Mouse (Mus musculus) CH12.LX (cell line): Measurements from ENCODE around the gene Msh5. TPM values are rescaled to one million over a fixed set of nuclear protein-coding genes. Genes with fewer than 3 reads are reported as not detected.
"Not testable (repeated sequence)": the region's sequence is repeated elsewhere in the genome, so short reads cannot be mapped to it uniquely, and the experiment has no call there.

ENCODE experiments used
- DNase-seq: peaks from one replicate; pipeline ENCODE4 v3.0.0-alpha.2; 2013; ENCODE audit errors: extremely low read depth
- H3K27ac ChIP-seq: 2 replicates; pipeline ENCODE4 v1.5.1; 2012; ENCODE audit warnings: low read depth, mild to moderate bottlenecking, control low read depth, moderate library complexity; ENCODE audit not compliant: insufficient read depth
- H3K27me3 ChIP-seq: replicated peaks from 2 replicates; pipeline ENCODE3; 2012; ENCODE audit warnings: inconsistent platforms
- H3K36me3 ChIP-seq, 2 experiments: replicated peaks in 1 of 2; 2 replicates each; pipeline versions ENCODE3 to v1.6.1; 2012; ENCODE audit warnings: inconsistent platforms in 1 of 2, low read length in 1 of 2, mild to moderate bottlenecking in 1 of 2, mixed read lengths in 1 of 2, moderate library complexity in 1 of 2; ENCODE audit not compliant: control insufficient read depth in 1 of 2, insufficient read depth in 1 of 2
- H3K4me1 ChIP-seq, 2 experiments: 2 replicates each; pipeline ENCODE4 v1.6.1; 2012; ENCODE audit warnings: inconsistent platforms in 1 of 2, moderate library complexity in 1 of 2; ENCODE audit not compliant: insufficient read depth in 2 of 2, control insufficient read depth in 1 of 2
- H3K4me2 ChIP-seq: 2 replicates; pipeline ENCODE4 v1.6.1; 2012; ENCODE audit warnings: low read depth, mild to moderate bottlenecking, control low read depth; ENCODE audit not compliant: poor library complexity, insufficient read depth, severe bottlenecking
- H3K4me3 ChIP-seq, 3 experiments: fragments of 150-350 bp in 1 of 3; sonication (generic) in 1 of 3; replicated peaks in 1 of 3; 2 replicates each; pipeline versions ENCODE3 to v1.5.1; 2011 to 2012; ENCODE audit warnings: low read depth in 2 of 3, low read length in 2 of 3, mild to moderate bottlenecking in 2 of 3, moderate library complexity in 2 of 3, control low read depth in 1 of 3, improper control_type of control experiment in 1 of 3, inconsistent platforms in 1 of 3, mixed read lengths in 1 of 3; ENCODE audit not compliant: poor library complexity in 1 of 3
- H3K79me2 ChIP-seq: replicated peaks from 2 replicates; pipeline ENCODE4 v1.6.1; 2012; ENCODE audit warnings: mild to moderate bottlenecking, moderate library complexity; ENCODE audit not compliant: control insufficient read depth, poor library complexity, insufficient read depth, severe bottlenecking; ENCODE audit errors: extremely low read depth
- H3K9ac ChIP-seq: 2 replicates; pipeline ENCODE4 v1.6.1; 2012; ENCODE audit warnings: low read depth, mild to moderate bottlenecking, control low read depth, moderate library complexity; ENCODE audit not compliant: insufficient read depth
- H3K9me3 ChIP-seq: replicated peaks from 2 replicates; pipeline ENCODE3; 2012; ENCODE audit warnings: low read length, inconsistent platforms, mixed read lengths
- BHLHE40 ChIP-seq: IDR thresholded peaks from 2 replicates; pipeline ENCODE4 v1.6.1; 2011; ENCODE audit warnings: mild to moderate bottlenecking, low read depth, low read length, improper control_type of control experiment
- CHD2 ChIP-seq: IDR thresholded peaks from 2 replicates; pipeline ENCODE4 v1.6.1; 2011; ENCODE audit warnings: low read length, improper control_type of control experiment
- E2F4 ChIP-seq: IDR thresholded peaks from 2 replicates; pipeline ENCODE4 v1.6.1; 2011; ENCODE audit warnings: low read depth, low read length, improper control_type of control experiment; ENCODE audit not compliant: insufficient replicate concordance
- ELF1 ChIP-seq: IDR thresholded peaks from 2 replicates; pipeline ENCODE4 v1.6.1; 2014; ENCODE audit warnings: low read depth, mild to moderate bottlenecking, inconsistent platforms, low read length, improper control_type of control experiment
- GABPA ChIP-seq: IDR thresholded peaks from 2 replicates; pipeline ENCODE4 v1.6.1; 2012; ENCODE audit warnings: low read depth, low read length, improper control_type of control experiment, inconsistent platforms; ENCODE audit not compliant: insufficient replicate concordance
- HCFC1 ChIP-seq: IDR thresholded peaks from 2 replicates; pipeline ENCODE4 v1.6.1; 2012; ENCODE audit warnings: low read depth, mild to moderate bottlenecking, inconsistent platforms, low read length, improper control_type of control experiment
- JUN ChIP-seq: IDR thresholded peaks from 2 replicates; pipeline ENCODE4 v1.6.1; 2011; ENCODE audit warnings: low read depth, mild to moderate bottlenecking, low read length, improper control_type of control experiment, moderate library complexity; ENCODE audit not compliant: insufficient read depth
- MXI1 ChIP-seq: IDR thresholded peaks from 2 replicates; pipeline ENCODE4 v1.6.1; 2011; ENCODE audit warnings: mild to moderate bottlenecking, low read depth, low read length, improper control_type of control experiment
- NRF1 ChIP-seq: IDR thresholded peaks from 2 replicates; pipeline ENCODE4 v1.6.1; 2014; ENCODE audit warnings: low read depth, mild to moderate bottlenecking, inconsistent platforms, low read length, improper control_type of control experiment, moderate library complexity
- PAX5 ChIP-seq: IDR thresholded peaks from 2 replicates; pipeline ENCODE4 v1.6.1; 2012; ENCODE audit warnings: low read length, inconsistent platforms, mixed read lengths
- RAD21 ChIP-seq: IDR thresholded peaks from 2 replicates; pipeline ENCODE4 v1.6.1; 2011; ENCODE audit warnings: low read depth, mild to moderate bottlenecking, low read length, improper control_type of control experiment, moderate library complexity
- RCOR1 ChIP-seq: conservative IDR thresholded peaks from 2 replicates; pipeline ENCODE4 v1.6.1; 2012; ENCODE audit warnings: low read depth, mild to moderate bottlenecking, inconsistent platforms, low read length, improper control_type of control experiment
- SMC3 ChIP-seq: IDR thresholded peaks from 2 replicates; pipeline ENCODE4 v1.6.1; 2011; ENCODE audit warnings: low read depth, low read length, improper control_type of control experiment
- TBP ChIP-seq: conservative IDR thresholded peaks from 2 replicates; pipeline ENCODE4 v1.6.1; 2011; ENCODE audit warnings: low read depth, low read length, improper control_type of control experiment
- TCF12 ChIP-seq: IDR thresholded peaks from 2 replicates; pipeline ENCODE4 v1.6.1; 2014; ENCODE audit warnings: low read depth, mild to moderate bottlenecking, inconsistent platforms, low read length, improper control_type of control experiment
- USF1 ChIP-seq: IDR thresholded peaks from 2 replicates; pipeline ENCODE4 v1.6.1; 2014; ENCODE audit warnings: low read depth, mild to moderate bottlenecking, inconsistent platforms, low read length, improper control_type of control experiment
- USF2 ChIP-seq: conservative IDR thresholded peaks from 2 replicates; pipeline ENCODE4 v1.6.1; 2011; ENCODE audit warnings: low read depth, low read length, improper control_type of control experiment
- dilution Hi-C: fragments of 300-500 bp; cut with MboI; formaldehyde crosslinking; loops from 2 replicates; pipeline ENCODE4 v1.14.3; 2020; ENCODE audit warnings: low sequenced_read_pairs; ENCODE audit not compliant: extremely low pct_unique_long_range_greater_than_20kb, extremely low pct_ligation_motif_present
- in situ Hi-C: fragments of 300-500 bp; cut with MboI; formaldehyde crosslinking; loops from 3 replicates; pipeline ENCODE4 v1.14.3; 2019; ENCODE audit warnings: low sequenced_read_pairs, low pct_ligation_motif_present, low pct_unique_long_range_greater_than_20kb, mixed read lengths
- polyA plus RNA-seq: library from polyadenylated mRNA; unstranded; fragments of >175 nt; gene quantifications from 2 replicates; pipeline ENCODE4 v1.2.1, GENCODE M21; 2012; ENCODE audit warnings: low read depth; ENCODE audit not compliant: insufficient read length
- total RNA-seq, 2 experiments: library from RNA; depleted of rRNA; stranded (reverse); fragments of 300-350 nt in 1 of 2; fragments of >200 nt in 1 of 2; gene quantifications; 2 replicates each; pipeline ENCODE4 v1.2.3; 2012 to 2014

Msh5 gene
- total and polyA plus RNA-seq, 3 experiments = 6.1 to 13.1 (median 10.6) TPM

DNA sequence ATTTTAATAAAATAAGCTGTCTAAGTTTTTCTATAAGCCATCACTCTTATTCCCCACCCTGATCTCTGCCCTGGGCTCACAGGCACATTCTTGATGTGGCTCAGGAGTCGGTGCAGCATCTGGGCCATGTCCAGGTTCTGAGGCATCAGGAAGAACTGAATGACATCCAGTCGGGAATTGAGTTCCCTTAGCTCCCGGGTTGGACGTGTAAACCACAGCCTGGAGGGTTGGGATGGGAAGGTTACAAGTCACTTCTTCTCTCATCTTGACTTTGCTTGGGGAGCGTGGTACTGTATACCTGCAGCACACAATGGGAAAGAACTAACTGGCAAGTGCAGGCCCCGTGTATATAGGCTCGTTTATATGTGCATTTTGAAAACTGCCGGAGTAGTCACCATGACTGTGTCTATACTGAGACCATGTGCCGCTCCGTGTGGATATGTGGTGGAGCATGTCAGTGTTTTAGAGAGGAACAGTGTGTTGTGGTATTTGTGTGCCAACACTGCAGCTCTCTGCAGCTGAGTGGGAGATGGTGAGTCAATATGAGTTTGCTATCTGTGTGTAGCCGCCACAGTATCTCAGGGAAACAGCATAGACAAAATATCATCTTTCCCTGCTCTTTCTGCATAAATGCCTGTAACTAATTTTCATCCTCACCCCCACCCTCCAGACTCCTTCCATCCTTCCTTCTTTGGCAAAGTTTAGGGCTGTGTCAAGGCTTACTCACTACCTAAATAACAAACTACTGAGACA, 7.2 kb downstream of the Msh5 start:
- H3K27ac ChIP-seq = no peak overlapping the region
- no peak for TF ChIP-seq TBP
- no peak for TF ChIP-seq ELF1
- no peak for TF ChIP-seq NRF1
- no peak for TF ChIP-seq RCOR1
- TF ChIP-seq BHLHE40 = no peak
- no peak for TF ChIP-seq CHD2
- TF ChIP-seq HCFC1 = no peak
- no peak overlapping the region for H3K4me3 ChIP-seq
- DNase-seq = no peak
- H3K27me3 ChIP-seq = no peaks in the 10 kb centered on the region
- H3K36me3 ChIP-seq = peaks cover 0 to 3% of the 10 kb centered on the region in 2 experiments
- dilution Hi-C loops (no loop called here), in situ Hi-C loops (no loop called here)
- H3K9ac ChIP-seq = no peak overlapping the region
- H3K9me3 ChIP-seq = no peaks in the 10 kb centered on the region
- peaks cover 5 to 29% of the 10 kb centered on the region in 2 experiments; a peak in 3 of 4 replicates for H3K4me1 ChIP-seq
- H3K4me2 ChIP-seq = no peak overlapping the region
- H3K79me2 ChIP-seq = no peaks in the 10 kb centered on the region

DNA sequence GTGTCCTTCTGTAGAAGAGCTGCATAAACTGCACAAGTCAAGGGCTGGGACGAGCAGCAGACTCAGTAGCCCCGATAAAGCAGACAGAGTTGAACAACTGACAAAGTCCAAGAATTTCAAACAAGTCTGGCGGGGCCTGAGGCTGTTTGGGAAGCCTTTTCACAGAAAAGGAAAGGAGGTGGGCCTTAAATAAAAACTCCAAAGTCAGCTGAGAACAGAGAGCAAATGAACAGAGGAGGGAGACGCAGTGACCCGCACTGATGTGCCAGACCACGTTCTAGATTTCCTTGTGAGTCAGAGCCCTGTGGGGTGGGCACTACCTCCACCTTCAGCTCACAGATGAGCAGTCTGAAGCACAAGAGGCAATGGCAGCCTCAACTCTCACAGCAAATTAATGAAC, 11.6 kb downstream of the Msh5 start:
- dilution Hi-C loops = no loop called here
- H3K4me1 ChIP-seq = peaks cover 5 to 27% of the 10 kb centered on the region in 2 experiments; a peak in 3 of 4 replicates
- no peak overlapping the region for H3K9ac ChIP-seq
- H3K36me3 ChIP-seq = peaks cover 0 to 20% of the 10 kb centered on the region in 2 experiments
- no peak overlapping the region for H3K27ac ChIP-seq
- no peak overlapping the region for H3K4me2 ChIP-seq
- DNase-seq = no peak
- H3K27me3 ChIP-seq = no peaks in the 10 kb centered on the region
- in situ Hi-C loops = no loop called here
- TF ChIP-seq JUN (no peak), USF2 (no peak), USF1 (no peak), PAX5 (no peak), MXI1 (no peak), E2F4 (no peak), TBP (no peak), RAD21 (no peak), TCF12 (no peak), GABPA (no peak), SMC3 (no peak)
- TF ChIP-seq, all 38 proteins: peak for 0
- no peaks in the 10 kb centered on the region for H3K9me3 ChIP-seq
- no peak overlapping the region for H3K4me3 ChIP-seq
- no peaks in the 10 kb centered on the region for H3K79me2 ChIP-seq

DNA sequence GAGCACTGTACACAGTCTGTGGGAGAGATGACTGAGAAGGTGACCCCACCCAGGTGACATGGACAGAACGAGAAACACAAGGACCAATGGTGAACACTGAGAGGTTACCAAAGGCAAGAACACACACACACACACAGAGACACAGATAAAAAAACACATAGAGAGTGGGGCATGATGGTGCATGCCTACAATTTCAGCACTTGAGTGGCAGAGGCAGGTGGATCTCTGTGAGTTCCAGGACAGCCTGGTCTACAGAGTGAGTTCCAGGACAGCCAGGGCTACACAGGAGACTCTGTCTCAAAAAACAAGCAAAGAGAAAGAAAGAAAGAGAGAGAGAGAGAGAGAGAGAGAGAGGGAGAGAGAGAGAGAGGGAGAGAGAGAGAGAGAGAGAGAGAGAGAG, 12.8 kb downstream of the Msh5 start:
- H3K4me3 ChIP-seq, H3K4me2 ChIP-seq, in situ Hi-C loops, H3K27me3 ChIP-seq, dilution Hi-C loops, H3K27ac ChIP-seq, H3K9me3 ChIP-seq, DNase-seq, H3K79me2 ChIP-seq, H3K9ac ChIP-seq: not testable (repeated sequence)
- H3K36me3 ChIP-seq = peaks cover 0 to 26% of the 10 kb centered on the region in 2 experiments
- H3K4me1 ChIP-seq = peaks cover 5 to 39% of the 10 kb centered on the region in 2 experiments; a peak in 3 of 4 replicates
